Mouse (Mus musculus): ENCODE data around the gene Rgs12. TPM values are rescaled to one million over a fixed set of nuclear protein-coding genes. Genes with fewer than 3 reads are reported as not detected.

Gene Rgs12
- 30.1 and 31.7 TPM in 2 replicates for polyA plus RNA-seq (2016; fragmentation: Nextera tagmentation; extraction: Ambion mirVana)

- Histone ChIP-seq H3K4me2 (peak within 1 kb of the TSS; percentile 88), H3K9ac (peak within 1 kb of the TSS; percentile 99), H3K36me3 (peaks cover 8% of the 10 kb centered on the region; the same call in 1 of the 2 replicates), H3K27me3 (replicated peaks) (no peaks in the 10 kb centered on the region), H3K4me1 (peaks cover 47% of the 10 kb centered on the region), H3K4me3 (peak within 1 kb of the TSS; percentile 89), H3K27ac (peak within 1 kb of the TSS; percentile 94), H3K9me3 (replicated peaks) (no peaks in the 10 kb centered on the region; the same call in 1 of the 2 replicates)
- WGBS (ENCODE audit: insufficient replicate concordance) = under 1% methylated on average over 81 of the region's 84 CpGs
- peak; percentile 94 for ATAC-seq
These were observed at the start of gene Rgs12 for GRCm38 (mm10) chr5:34948861-34949760. Rgs12 (plus strand) TSS chr5:34949445.

- H3K4me1 ChIP-seq = peaks cover 29% of the 10 kb centered on the region
- H3K4me3 ChIP-seq = no peak overlapping the region
- H3K9ac ChIP-seq = no peak overlapping the region
- H3K4me2 ChIP-seq = no peak overlapping the region
- H3K36me3 ChIP-seq = peaks cover 96% of the 10 kb centered on the region
- no peaks in the 10 kb centered on the region for H3K9me3 ChIP-seq (replicated peaks)
- H3K27me3 ChIP-seq (replicated peaks) = no peaks in the 10 kb centered on the region
- WGBS (ENCODE audit: insufficient replicate concordance) = 92% methylated on average over 6 of the region's 6 CpGs
- ATAC-seq = no peak
- H3K27ac ChIP-seq = peak overlapping the region; percentile 17; the same call in 1 of the 2 replicates
These were observed 49.3 kb upstream of the Rgs12 start for GRCm38 (mm10) chr5:34899787-34900469.

- no peak overlapping the region for H3K4me2 ChIP-seq
- H3K27me3 ChIP-seq (replicated peaks) = no peaks in the 10 kb centered on the region
- peaks cover 97% of the 10 kb centered on the region for H3K36me3 ChIP-seq
- H3K9ac ChIP-seq = no peak overlapping the region
- no peak overlapping the region for H3K4me3 ChIP-seq
- ATAC-seq = no peak
- no peak overlapping the region for H3K27ac ChIP-seq
- H3K4me1 ChIP-seq = peaks cover 5% of the 10 kb centered on the region
- no peaks in the 10 kb centered on the region for H3K9me3 ChIP-seq (replicated peaks)
These were observed 46.9 kb upstream of the Rgs12 start for GRCm38 (mm10) chr5:34902371-34902770.

- H3K36me3 ChIP-seq = peaks cover 97% of the 10 kb centered on the region
- WGBS (ENCODE audit: insufficient replicate concordance) = 91% methylated on average over 5 of the region's 5 CpGs
- H3K27ac ChIP-seq = no peak overlapping the region
- H3K27me3 ChIP-seq (replicated peaks) = no peaks in the 10 kb centered on the region
- no peaks in the 10 kb centered on the region for H3K9me3 ChIP-seq (replicated peaks)
- no peak overlapping the region for H3K4me3 ChIP-seq
- H3K4me2 ChIP-seq = no peak overlapping the region
- H3K9ac ChIP-seq = no peak overlapping the region
- no peaks in the 10 kb centered on the region for H3K4me1 ChIP-seq
- ATAC-seq = no peak
These were observed 46.3 kb upstream of the Rgs12 start for GRCm38 (mm10) chr5:34902811-34903385.

- no peak overlapping the region for H3K27ac ChIP-seq
- H3K27me3 ChIP-seq (replicated peaks) = no peaks in the 10 kb centered on the region
- peaks cover 97% of the 10 kb centered on the region for H3K36me3 ChIP-seq
- H3K4me1 ChIP-seq = peaks cover 9% of the 10 kb centered on the region
- no peaks in the 10 kb centered on the region for H3K9me3 ChIP-seq (replicated peaks)
- H3K4me3 ChIP-seq = no peak overlapping the region
- H3K9ac ChIP-seq = no peak overlapping the region
- ATAC-seq = no peak
- H3K4me2 ChIP-seq = no peak overlapping the region
These were observed 44.8 kb upstream of the Rgs12 start for GRCm38 (mm10) chr5:34904412-34904811.

- H3K27ac ChIP-seq = no peak overlapping the region; the same call in 1 of the 2 replicates
- no peak for ATAC-seq
- H3K4me3 ChIP-seq = no peak overlapping the region
- H3K4me1 ChIP-seq = peaks cover 37% of the 10 kb centered on the region
- H3K36me3 ChIP-seq = peaks cover 84% of the 10 kb centered on the region
- no peak overlapping the region for H3K4me2 ChIP-seq
- 89% methylated on average over 4 of the region's 4 CpGs for WGBS (ENCODE audit: insufficient replicate concordance)
- no peaks in the 10 kb centered on the region for H3K9me3 ChIP-seq (replicated peaks)
- no peaks in the 10 kb centered on the region for H3K27me3 ChIP-seq (replicated peaks)
- no peak overlapping the region for H3K9ac ChIP-seq
These were observed 42.0 kb upstream of the Rgs12 start for GRCm38 (mm10) chr5:34907230-34907629.

- Histone ChIP-seq H3K9me3 (replicated peaks) (no peaks in the 10 kb centered on the region), H3K27me3 (replicated peaks) (no peaks in the 10 kb centered on the region), H3K4me1 (peaks cover 38% of the 10 kb centered on the region), H3K36me3 (peaks cover 76% of the 10 kb centered on the region), H3K4me2 (no peak within 1 kb of the TSS), H3K4me3 (no peak within 1 kb of the TSS), H3K27ac (peak within 1 kb of the TSS; percentile 93), H3K9ac (no peak within 1 kb of the TSS)
- no peak for ATAC-seq
- WGBS (ENCODE audit: insufficient replicate concordance) = 86% methylated on average over 6 of the region's 6 CpGs
These were observed 41.1 kb upstream of the Rgs12 start, which contains the start of gene Msantd1 for GRCm38 (mm10) chr5:34907910-34908725. Msantd1 (plus strand) TSS chr5:34908012.

- Histone ChIP-seq H3K4me1 (peaks cover 38% of the 10 kb centered on the region), H3K27me3 (replicated peaks) (no peaks in the 10 kb centered on the region), H3K9ac (peak overlapping the region; percentile 63), H3K36me3 (peaks cover 69% of the 10 kb centered on the region), H3K4me2 (no peak overlapping the region), H3K4me3 (no peak overlapping the region), H3K9me3 (replicated peaks) (no peaks in the 10 kb centered on the region), H3K27ac (peak overlapping the region; percentile 93)
- no peak for ATAC-seq
- WGBS (ENCODE audit: insufficient replicate concordance) = 77% methylated on average over 9 of the region's 9 CpGs
These were observed 40.3 kb upstream of the Rgs12 start for GRCm38 (mm10) chr5:34908726-34909633.

- H3K9ac ChIP-seq = peak overlapping the region; percentile 63
- peaks cover 60% of the 10 kb centered on the region for H3K36me3 ChIP-seq
- no peak overlapping the region for H3K4me3 ChIP-seq
- 41% methylated on average over 1 of the region's 1 CpGs for WGBS (ENCODE audit: insufficient replicate concordance)
- peaks cover 38% of the 10 kb centered on the region for H3K4me1 ChIP-seq
- no peaks in the 10 kb centered on the region for H3K27me3 ChIP-seq (replicated peaks)
- H3K9me3 ChIP-seq (replicated peaks) = no peaks in the 10 kb centered on the region
- peak overlapping the region; percentile 44 for H3K4me2 ChIP-seq
- peak; percentile 86 for ATAC-seq
- H3K27ac ChIP-seq = peak overlapping the region; percentile 93
These were observed 39.4 kb upstream of the Rgs12 start for GRCm38 (mm10) chr5:34909634-34910503.

- peaks cover 41% of the 10 kb centered on the region for H3K4me1 ChIP-seq
- H3K27me3 ChIP-seq (replicated peaks) = no peaks in the 10 kb centered on the region
- peak overlapping the region; percentile 52 for H3K9ac ChIP-seq
- H3K4me3 ChIP-seq = no peak overlapping the region
- 61% methylated on average over 4 of the region's 4 CpGs for WGBS (ENCODE audit: insufficient replicate concordance)
- peak; percentile 65 for ATAC-seq
- peak overlapping the region; percentile 93 for H3K27ac ChIP-seq
- peaks cover 54% of the 10 kb centered on the region for H3K36me3 ChIP-seq
- H3K9me3 ChIP-seq (replicated peaks) = no peaks in the 10 kb centered on the region
- H3K4me2 ChIP-seq = peak overlapping the region; percentile 44; the same call in 1 of the 2 replicates
These were observed 38.8 kb upstream of the Rgs12 start for GRCm38 (mm10) chr5:34910504-34910815.

All from liver, embryonic 12.5 days (tissue).